14 mouse cellular contexts compared by ENCODE assay signal in genomic region chr11:52405196-52405688, GRCm38 (mm10).
"Had no signal": no experiment of that assay in that cellular context is flagged by ENCODE, and none has a peak within 500 bp of the region (broad histone marks: within the 10 kb centered on the region; RNA-seq: fewer than 3 reads in every experiment).

No protein-coding gene starts in this region.

- ATAC-seq: inflammation-experienced regulatory T-cells, adult 6 months; intestine, postnatal 0 days; lung, postnatal 0 days; midbrain, embryonic 16.5 days had no signal

- H3K27ac ChIP-seq: hindbrain, embryonic 15.5 days; left cerebral cortex, adult 2 months; limb, embryonic 10.5 days; liver, embryonic 15.5 days; stomach, postnatal 0 days had no signal

- H3K9me3 ChIP-seq: hindbrain, embryonic 15.5 days; limb, embryonic 10.5 days; liver, embryonic 15.5 days had no signal

- H3K4me2 ChIP-seq: hindbrain, embryonic 15.5 days; liver, embryonic 11.5 days; liver, embryonic 15.5 days had no signal

- H3K9ac ChIP-seq: hindbrain, embryonic 15.5 days; liver, embryonic 15.5 days had no signal

- H3K27me3 ChIP-seq: hindbrain, embryonic 15.5 days; liver, embryonic 15.5 days had no signal

- H3K4me3 ChIP-seq: hindbrain, embryonic 15.5 days; left cerebral cortex, adult 2 months; limb, embryonic 10.5 days; liver, embryonic 15.5 days had no signal

- DNase-seq: lung, adult 2 months; lung, postnatal 36 days; thymus, adult 2 months; thymus, postnatal 25 days had no signal
